Mouse (Mus musculus) gastrocnemius, postnatal 36 days (tissue): ENCODE results near the gene H2-Ab1. TPM values are rescaled to one million over a fixed set of nuclear protein-coding genes. Genes with fewer than 3 reads are reported as not detected.
"Not testable (repeated sequence)": the region's sequence is repeated elsewhere in the genome, so short reads cannot be mapped to it uniquely, and the experiment has no call there.

ENCODE experiments used
- DNase-seq, 2 experiments: peaks; one replicate each; pipeline ENCODE4 v3.0.0; 2022
- intact Hi-C: fragments of 180-260 bp; cut with DNase I; formaldehyde crosslinking; loops from one replicate; pipeline ENCODE4 v1.15.1; 2025
- total RNA-seq, 2 experiments: library from RNA; stranded (reverse); gene quantifications; 2 replicates each; pipeline ENCODE4 v1.2.3; 2021

H2-Ab1 gene
- total RNA-seq, 2 experiments from 2014 or later, result 5.7 to 6.6 TPM

- intact Hi-C loops, result no loop called here
- DNase-seq, result peak; percentile 39 to 66
Measured at GRCm38 (mm10) chr17:34305380-34306030, 48.0 kb downstream of the H2-Ab1 start, which contains the start of gene H2-Eb1. TSS of gene H2-Eb1 (plus strand) at chr17:34305867.

GRCm38 (mm10) chr17:34306407-34306806, 48.9 kb downstream of the H2-Ab1 start:
- intact Hi-C loops, result no loop called here
- DNase-seq, result no peak

GRCm38 (mm10) chr17:34307216-34307615, 49.7 kb downstream of the H2-Ab1 start:
- DNase-seq, result no peak
- intact Hi-C loops, result no loop called here

GRCm38 (mm10) chr17:34308161-34308560, 50.7 kb downstream of the H2-Ab1 start:
- intact Hi-C loops, result no loop called here
- no peak for DNase-seq

- no peak for DNase-seq
- intact Hi-C loops, result no loop called here
Measured at GRCm38 (mm10) chr17:34309225-34309624, 51.7 kb downstream of the H2-Ab1 start.

GRCm38 (mm10) chr17:34309683-34310385, 52.3 kb downstream of the H2-Ab1 start:
- DNase-seq, result peak; percentile 35 to 40
- intact Hi-C loops, result no loop called here

- intact Hi-C loops, DNase-seq: not testable (repeated sequence)
Measured at GRCm38 (mm10) chr17:34310526-34310925, 53.0 kb downstream of the H2-Ab1 start.

- DNase-seq, result no peak
- intact Hi-C loops, result loop anchor here (2.0 kb wide), 1 partner anchor 61 kb away; no protein-coding TSS in a partner anchor
Measured at GRCm38 (mm10) chr17:34312185-34312584, 54.7 kb downstream of the H2-Ab1 start.

GRCm38 (mm10) chr17:34313393-34313792, 55.9 kb downstream of the H2-Ab1 start:
- intact Hi-C loops, result loop anchor here (2.0 kb wide), 1 partner anchor 63 kb away; no protein-coding TSS in a partner anchor
- DNase-seq, result peak; percentile 61 to 67

GRCm38 (mm10) chr17:34314286-34314685, 56.8 kb downstream of the H2-Ab1 start:
- DNase-seq, result no peak
- intact Hi-C loops, result no loop called here

- intact Hi-C loops, result no loop called here
Measured at GRCm38 (mm10) chr17:34315512-34315911, 58.0 kb downstream of the H2-Ab1 start.

GRCm38 (mm10) chr17:34316697-34317096, 59.2 kb downstream of the H2-Ab1 start:
- intact Hi-C loops, result no loop called here
- DNase-seq, result no peak

More at GRCm38 (mm10) chr17:34315512-34315911, 58.0 kb downstream of the H2-Ab1 start:
- DNase-seq, result no peak

- intact Hi-C loops, result no loop called here
- DNase-seq, result no peak
Measured at GRCm38 (mm10) chr17:34317275-34317674, 59.8 kb downstream of the H2-Ab1 start.

Other genes starting within 250 kb of the H2-Ab1 start
- gene Ring1, start 233.0 kb upstream of the H2-Ab1 start, total RNA-seq, result 10 to 100 TPM; 11.7 to 12.4 TPM
- 10 to 100 TPM; 55.5 to 64.2 TPM for gene H2-Ke6, start 229.6 kb upstream of the H2-Ab1 start, total RNA-seq
- gene Slc39a7, start 226.0 kb upstream of the H2-Ab1 start, total RNA-seq, result 10 to 100 TPM; 40.8 to 45.2 TPM
- 10 to 100 TPM; 34.5 to 35.3 TPM for gene Rxrb, start 225.9 kb upstream of the H2-Ab1 start, total RNA-seq
- 1 to 10 TPM; 9.3 to 9.6 TPM for gene Col11a2, start 218.3 kb upstream of the H2-Ab1 start, total RNA-seq
- not detected for gene H2-Oa, start 165.3 kb upstream of the H2-Ab1 start, total RNA-seq
- gene H2-DMa, start 138.1 kb upstream of the H2-Ab1 start, total RNA-seq, result 1 to 10 TPM; 3.6 to 4.9 TPM
- gene Brd2, start 135.1 kb upstream of the H2-Ab1 start, total RNA-seq, result 10 to 100 TPM; 63.2 to 74.1 TPM
- under 1 TPM; 0.35 to 0.48 TPM for gene H2-DMb2, start 114.4 kb upstream of the H2-Ab1 start, total RNA-seq
- gene H2-DMb1, start 104.6 kb upstream of the H2-Ab1 start, total RNA-seq, result 1 to 10 TPM in 1 of 2 experiments, under 1 TPM in 1; 0.71 to 1.2 TPM
- gene Tap1, start 70.1 kb upstream of the H2-Ab1 start, total RNA-seq, result 1 to 10 TPM; 1.6 to 1.8 TPM
- 1 to 10 TPM; 1.0 to 1.9 TPM for gene Psmb9, start 69.9 kb upstream of the H2-Ab1 start, total RNA-seq
- gene Psmb8, start 60.0 kb upstream of the H2-Ab1 start, total RNA-seq, result 1 to 10 TPM; 3.1 to 3.5 TPM
- 1 to 10 TPM; 4.9 to 6.1 TPM for gene Tap2, start 54.2 kb upstream of the H2-Ab1 start, total RNA-seq
- gene H2-Ob, start 18.8 kb upstream of the H2-Ab1 start, total RNA-seq, result under 1 TPM in 1 of 2 experiments, not detected in 1; 0.27 TPM
- gene H2-Aa, start 30.1 kb downstream of the H2-Ab1 start, total RNA-seq, result 1 to 10 TPM; 6.0 to 6.9 TPM
- gene H2-Eb1, start 48.2 kb downstream of the H2-Ab1 start, total RNA-seq, result 1 to 10 TPM; 6.8 to 7.0 TPM
- not detected for gene H2-Eb2, start 68.0 kb downstream of the H2-Ab1 start, total RNA-seq
- under 1 TPM; 0.13 to 0.25 TPM for gene Btnl2, start 97.1 kb downstream of the H2-Ab1 start, total RNA-seq
- not detected for gene Btnl1, start 119.4 kb downstream of the H2-Ab1 start, total RNA-seq
- gene BC051142, start 141.1 kb downstream of the H2-Ab1 start, total RNA-seq, result not detected
- gene Btnl4, start 219.6 kb downstream of the H2-Ab1 start, total RNA-seq, result not detected